Mouse (Mus musculus): ENCODE results near the gene Nkx1-2. TPM values are rescaled to one million over a fixed set of nuclear protein-coding genes. Genes with fewer than 3 reads are reported as not detected.

Nkx1-2 gene
- polyA plus RNA-seq, 1 experiment from 2014 or later, result 0.75 TPM

- peak within 1 kb of the TSS; percentile 99 for H3K27ac ChIP-seq
- H3K4me3 ChIP-seq (replicated peaks), result peak within 1 kb of the TSS; percentile 79
- no peaks in the 10 kb centered on the region for H3K27me3 ChIP-seq (replicated peaks)
- WGBS, result 1% methylated on average over 49 of the region's 49 CpGs
- peak within 1 kb of the TSS; percentile 72 for H3K4me2 ChIP-seq (replicated peaks)
- H3K9ac ChIP-seq, result peak within 1 kb of the TSS; percentile 80
- no peaks in the 10 kb centered on the region for H3K9me3 ChIP-seq
- H3K36me3 ChIP-seq, result no peaks in the 10 kb centered on the region
- ATAC-seq, result peak; percentile 92
- H3K4me1 ChIP-seq (replicated peaks), result peaks cover 15% of the 10 kb centered on the region
Observed at GRCm38 (mm10) chr7:132576116-132576650, 23.3 kb downstream of the Nkx1-2 start, which contains the start of gene Oat. Oat (minus strand) TSS chr7:132576398.

- Histone ChIP-seq H3K4me2 (replicated peaks) (peak overlapping the region; percentile 72), H3K36me3 (no peaks in the 10 kb centered on the region), H3K9me3 (no peaks in the 10 kb centered on the region), H3K27me3 (replicated peaks) (no peaks in the 10 kb centered on the region), H3K4me1 (replicated peaks) (peaks cover 14% of the 10 kb centered on the region), H3K27ac (peak overlapping the region; percentile 99), H3K4me3 (replicated peaks) (peak overlapping the region; percentile 79), H3K9ac (peak overlapping the region; percentile 80)
- peak; percentile 77 for ATAC-seq
- WGBS, result under 1% methylated on average over 13 of the region's 13 CpGs
Observed at GRCm38 (mm10) chr7:132575623-132576022, 23.8 kb downstream of the Nkx1-2 start.

- H3K9me3 ChIP-seq, result no peaks in the 10 kb centered on the region
- peaks cover 22% of the 10 kb centered on the region for H3K4me1 ChIP-seq (replicated peaks)
- WGBS, result 54% methylated on average over 5 of the region's 5 CpGs
- peak overlapping the region; percentile 23; the same call in 1 of the 2 replicates for H3K9ac ChIP-seq
- no peaks in the 10 kb centered on the region for H3K27me3 ChIP-seq (replicated peaks)
- H3K27ac ChIP-seq, result no peak overlapping the region
- peak overlapping the region; percentile 79 for H3K4me3 ChIP-seq (replicated peaks)
- H3K36me3 ChIP-seq, result no peaks in the 10 kb centered on the region
- H3K4me2 ChIP-seq (replicated peaks), result peak overlapping the region; percentile 48
- no peak for ATAC-seq
Observed at GRCm38 (mm10) chr7:132574646-132575045, 24.8 kb downstream of the Nkx1-2 start.

- no peak overlapping the region for H3K27ac ChIP-seq
- 61% methylated on average over 6 of the region's 6 CpGs for WGBS
Observed at GRCm38 (mm10) chr7:132573205-132573604, 26.2 kb downstream of the Nkx1-2 start.

GRCm38 (mm10) chr7:132572738-132573137, 26.7 kb downstream of the Nkx1-2 start:
- WGBS, result 64% methylated on average over 3 of the region's 3 CpGs
- H3K4me1 ChIP-seq (replicated peaks), result peaks cover 22% of the 10 kb centered on the region

More at GRCm38 (mm10) chr7:132573205-132573604, 26.2 kb downstream of the Nkx1-2 start:
- Histone ChIP-seq H3K36me3 (no peaks in the 10 kb centered on the region), H3K9ac (peak overlapping the region; percentile 24; the same call in 1 of the 2 replicates), H3K9me3 (no peaks in the 10 kb centered on the region), H3K27me3 (replicated peaks) (no peaks in the 10 kb centered on the region), H3K4me1 (replicated peaks) (peaks cover 22% of the 10 kb centered on the region), H3K4me3 (replicated peaks) (peak overlapping the region; percentile 79), H3K4me2 (replicated peaks) (peak overlapping the region; percentile 48)
- ATAC-seq, result no peak

GRCm38 (mm10) chr7:132571481-132571880, 28.0 kb downstream of the Nkx1-2 start:
- no peak for ATAC-seq
- H3K4me1 ChIP-seq (replicated peaks), result peaks cover 14% of the 10 kb centered on the region; the same call in 1 of the 2 replicates
- no peak overlapping the region for H3K27ac ChIP-seq
- H3K4me2 ChIP-seq (replicated peaks), result peak overlapping the region; percentile 39
- no peaks in the 10 kb centered on the region for H3K27me3 ChIP-seq (replicated peaks)
- WGBS, result 58% methylated on average over 8 of the region's 8 CpGs
- peak overlapping the region; percentile 27; the same call in 1 of the 2 replicates for H3K9ac ChIP-seq
- H3K9me3 ChIP-seq, result no peaks in the 10 kb centered on the region
- H3K4me3 ChIP-seq (replicated peaks), result peak overlapping the region; percentile 20
- peaks cover 4% of the 10 kb centered on the region; the same call in 1 of the 2 replicates for H3K36me3 ChIP-seq

More at GRCm38 (mm10) chr7:132572738-132573137, 26.7 kb downstream of the Nkx1-2 start:
- Histone ChIP-seq H3K9ac (peak overlapping the region; percentile 24; the same call in 1 of the 2 replicates), H3K27ac (no peak overlapping the region), H3K4me3 (replicated peaks) (peak overlapping the region; percentile 79), H3K27me3 (replicated peaks) (no peaks in the 10 kb centered on the region), H3K36me3 (no peaks in the 10 kb centered on the region), H3K4me2 (replicated peaks) (peak overlapping the region; percentile 48), H3K9me3 (no peaks in the 10 kb centered on the region)
- no peak for ATAC-seq

- ATAC-seq, result peak; percentile 69
- WGBS, result 62% methylated on average over 5 of the region's 5 CpGs
- Histone ChIP-seq H3K4me2 (replicated peaks) (peak overlapping the region; percentile 32), H3K9me3 (no peaks in the 10 kb centered on the region), H3K9ac (no peak overlapping the region), H3K27me3 (replicated peaks) (no peaks in the 10 kb centered on the region), H3K4me1 (replicated peaks) (peaks cover 14% of the 10 kb centered on the region; the same call in 1 of the 2 replicates), H3K36me3 (peaks cover 10% of the 10 kb centered on the region), H3K27ac (peak overlapping the region; percentile 44), H3K4me3 (replicated peaks) (no peak overlapping the region; the same call in 1 of the 2 replicates)
Observed at GRCm38 (mm10) chr7:132570071-132570470, 29.4 kb downstream of the Nkx1-2 start.

- Histone ChIP-seq H3K27me3 (replicated peaks) (no peaks in the 10 kb centered on the region), H3K27ac (no peak overlapping the region), H3K9me3 (no peaks in the 10 kb centered on the region), H3K4me3 (replicated peaks) (no peak overlapping the region), H3K9ac (no peak overlapping the region), H3K4me2 (replicated peaks) (no peak overlapping the region), H3K36me3 (peaks cover 20% of the 10 kb centered on the region), H3K4me1 (replicated peaks) (peaks cover 11% of the 10 kb centered on the region; the same call in 1 of the 2 replicates)
- WGBS, result 82% methylated on average over 6 of the region's 6 CpGs
- no peak for ATAC-seq
Observed at GRCm38 (mm10) chr7:132568817-132569216, 30.6 kb downstream of the Nkx1-2 start.

- Histone ChIP-seq H3K4me2 (replicated peaks) (no peak overlapping the region), H3K27me3 (replicated peaks) (no peaks in the 10 kb centered on the region), H3K36me3 (peaks cover 46% of the 10 kb centered on the region), H3K9me3 (no peaks in the 10 kb centered on the region), H3K4me1 (replicated peaks) (peaks cover 9% of the 10 kb centered on the region; the same call in 1 of the 2 replicates), H3K27ac (no peak overlapping the region), H3K4me3 (replicated peaks) (no peak overlapping the region), H3K9ac (no peak overlapping the region)
- WGBS, result 27% methylated on average over 1 of the region's 1 CpGs
- no peak for ATAC-seq
Observed at GRCm38 (mm10) chr7:132565831-132566230, 33.6 kb downstream of the Nkx1-2 start.

- Histone ChIP-seq H3K4me2 (replicated peaks) (no peak overlapping the region), H3K27ac (no peak overlapping the region), H3K9me3 (no peaks in the 10 kb centered on the region), H3K4me1 (replicated peaks) (no peaks in the 10 kb centered on the region), H3K4me3 (replicated peaks) (no peak overlapping the region), H3K27me3 (replicated peaks) (no peaks in the 10 kb centered on the region), H3K9ac (no peak overlapping the region), H3K36me3 (peaks cover 62% of the 10 kb centered on the region)
- ATAC-seq, result no peak
- 34% methylated on average over 3 of the region's 3 CpGs for WGBS
Observed at GRCm38 (mm10) chr7:132559138-132559766, 40.2 kb downstream of the Nkx1-2 start.

GRCm38 (mm10) chr7:132558141-132558736, 41.2 kb downstream of the Nkx1-2 start:
- ATAC-seq, result no peak
- Histone ChIP-seq H3K4me1 (replicated peaks) (no peaks in the 10 kb centered on the region), H3K4me2 (replicated peaks) (no peak overlapping the region), H3K27ac (no peak overlapping the region), H3K36me3 (peaks cover 54% of the 10 kb centered on the region), H3K9me3 (no peaks in the 10 kb centered on the region), H3K9ac (no peak overlapping the region), H3K4me3 (replicated peaks) (no peak overlapping the region), H3K27me3 (replicated peaks) (no peaks in the 10 kb centered on the region)
- WGBS, result 77% methylated on average over 7 of the region's 7 CpGs

- Histone ChIP-seq H3K27ac (no peak overlapping the region), H3K4me1 (replicated peaks) (no peaks in the 10 kb centered on the region), H3K9ac (no peak overlapping the region), H3K27me3 (replicated peaks) (no peaks in the 10 kb centered on the region), H3K36me3 (peaks cover 37% of the 10 kb centered on the region), H3K9me3 (no peaks in the 10 kb centered on the region), H3K4me2 (replicated peaks) (no peak overlapping the region), H3K4me3 (replicated peaks) (no peak overlapping the region)
- 85% methylated on average over 5 of the region's 5 CpGs for WGBS
- no peak for ATAC-seq
Observed at GRCm38 (mm10) chr7:132556575-132556974, 42.9 kb downstream of the Nkx1-2 start.
